Mouse (Mus musculus): Measurements from ENCODE around the gene Endov.

Gene Endov

GRCm38 (mm10) chr11:119490861-119491689 lies at the start of gene Endov:
Endov (plus strand) TSS chr11:119491347.
- in situ Hi-C loops (cut with MboI) = loop anchor here (10.0 kb wide), 1 partner anchor 414 kb away; no protein-coding TSS in a partner anchor

- in situ Hi-C loops (cut with MboI) = no loop called here
Measured at GRCm38 (mm10) chr11:119442199-119442598, 48.9 kb upstream of the Endov start.

DNA sequence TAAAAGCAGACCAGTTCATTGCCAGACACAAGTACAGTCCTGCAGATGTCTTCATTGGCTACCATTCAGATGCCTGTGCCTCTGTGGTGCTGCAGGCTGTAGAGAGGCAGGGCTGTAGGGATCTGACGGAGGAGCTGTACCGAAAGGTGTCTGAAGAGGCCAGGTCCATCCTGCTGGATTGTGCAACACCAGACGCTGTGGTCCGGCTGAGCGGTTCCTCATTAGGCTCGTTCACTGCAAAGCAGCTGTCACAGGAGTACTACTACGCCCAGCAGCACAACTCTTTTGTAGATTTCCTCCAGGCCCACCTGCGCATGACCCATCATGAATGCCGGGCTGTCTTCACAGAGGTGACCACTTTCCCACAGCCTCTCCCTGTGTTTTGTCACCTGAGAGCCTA lies 47.7 kb upstream of the Endov start:
- in situ Hi-C loops (cut with MboI) = no loop called here

DNA sequence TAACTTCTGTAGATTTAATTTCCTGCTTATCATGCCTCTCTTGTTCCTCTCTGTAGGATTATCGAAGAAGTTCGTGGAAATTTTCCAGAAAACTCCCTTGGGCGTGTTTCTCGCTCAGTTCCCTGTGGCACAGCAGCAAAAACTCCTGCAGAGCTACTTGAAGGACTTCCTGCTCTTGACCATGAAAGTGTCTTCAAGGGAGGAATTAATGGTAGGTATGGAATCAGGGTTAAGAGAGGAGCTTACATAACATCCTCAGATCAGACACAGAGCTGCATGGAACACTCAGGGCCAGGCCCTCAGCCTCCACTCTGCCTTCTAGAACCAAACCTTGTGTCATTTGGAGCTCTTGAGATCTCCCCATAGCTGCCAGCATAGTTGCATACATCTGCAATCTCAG lies 35.0 kb upstream of the Endov start:
- in situ Hi-C loops (cut with MboI) = no loop called here

- in situ Hi-C loops (cut with MboI) = no loop called here
Measured at GRCm38 (mm10) chr11:119477876-119478275, 13.3 kb upstream of the Endov start.

- in situ Hi-C loops (cut with MboI) = loop anchor here (10.0 kb wide), 1 partner anchor 413 kb away; no protein-coding TSS in a partner anchor
Measured at GRCm38 (mm10) chr11:119491690-119492087, 542 bp downstream of the Endov start.

GRCm38 (mm10) chr11:119492830-119493229 lies 1.7 kb downstream of the Endov start:
- in situ Hi-C loops (cut with MboI) = loop anchor here (10.0 kb wide), 1 partner anchor 412 kb away; no protein-coding TSS in a partner anchor

DNA sequence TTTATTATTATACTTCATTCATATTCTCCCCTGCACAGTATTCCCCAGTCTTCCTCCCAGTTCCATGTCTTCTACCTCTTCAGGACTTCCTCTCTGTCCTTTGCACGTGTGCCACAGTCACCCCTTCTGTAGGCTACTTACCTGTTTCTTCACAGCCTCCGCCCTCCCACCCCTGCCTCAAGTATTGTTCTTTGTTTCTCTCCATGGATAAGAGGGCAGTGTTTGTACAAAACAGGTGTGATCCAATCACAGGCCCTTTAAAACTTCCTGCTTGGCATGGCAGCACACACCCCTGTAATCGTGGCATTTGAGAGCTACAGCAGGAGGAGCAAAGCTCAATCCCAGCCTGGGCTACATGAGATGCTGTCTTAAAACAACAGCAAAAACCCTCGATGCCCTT lies 2.4 kb downstream of the Endov start:
- in situ Hi-C loops (cut with MboI) = loop anchor here (10.0 kb wide), 1 partner anchor 411 kb away; no protein-coding TSS in a partner anchor

GRCm38 (mm10) chr11:119496147-119496546 lies 5.0 kb downstream of the Endov start:
- in situ Hi-C loops (cut with MboI) = loop anchor here (10.0 kb wide), 1 partner anchor 409 kb away; no protein-coding TSS in a partner anchor

GRCm38 (mm10) chr11:119497451-119497850 lies 6.3 kb downstream of the Endov start:
- in situ Hi-C loops (cut with MboI) = loop anchor here (10.0 kb wide), 1 partner anchor 407 kb away; no protein-coding TSS in a partner anchor

- in situ Hi-C loops (cut with MboI) = loop anchor here (10.0 kb wide), 1 partner anchor 406 kb away; no protein-coding TSS in a partner anchor
Measured at GRCm38 (mm10) chr11:119499297-119499696, 8.2 kb downstream of the Endov start.

DNA sequence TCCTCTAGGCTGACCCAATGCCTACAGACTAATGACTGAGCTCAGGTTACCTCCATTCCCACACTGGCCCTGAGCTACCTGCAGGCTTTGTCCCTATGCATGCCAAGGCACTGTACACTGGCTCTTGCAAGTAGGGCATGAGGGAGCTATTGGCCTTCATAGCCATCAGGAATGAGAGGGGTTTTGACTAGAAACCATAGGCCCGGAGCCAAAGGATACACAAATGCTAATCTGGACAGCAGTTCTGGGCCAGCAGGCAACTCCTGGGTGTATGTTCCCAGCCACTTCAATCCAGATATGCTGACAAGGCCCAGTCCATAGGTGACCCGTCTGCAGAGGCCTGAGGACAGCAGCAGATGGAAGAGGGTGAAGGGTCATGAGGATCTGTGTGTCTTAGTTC lies 8.9 kb downstream of the Endov start:
- in situ Hi-C loops (cut with MboI) = loop anchor here (10.0 kb wide), 1 partner anchor 115 kb away; no protein-coding TSS in a partner anchor

- in situ Hi-C loops (cut with MboI) = loop anchor here (10.0 kb wide), 1 partner anchor 111 kb away; no protein-coding TSS in a partner anchor
Measured at GRCm38 (mm10) chr11:119503675-119504074, 12.5 kb downstream of the Endov start.

DNA sequence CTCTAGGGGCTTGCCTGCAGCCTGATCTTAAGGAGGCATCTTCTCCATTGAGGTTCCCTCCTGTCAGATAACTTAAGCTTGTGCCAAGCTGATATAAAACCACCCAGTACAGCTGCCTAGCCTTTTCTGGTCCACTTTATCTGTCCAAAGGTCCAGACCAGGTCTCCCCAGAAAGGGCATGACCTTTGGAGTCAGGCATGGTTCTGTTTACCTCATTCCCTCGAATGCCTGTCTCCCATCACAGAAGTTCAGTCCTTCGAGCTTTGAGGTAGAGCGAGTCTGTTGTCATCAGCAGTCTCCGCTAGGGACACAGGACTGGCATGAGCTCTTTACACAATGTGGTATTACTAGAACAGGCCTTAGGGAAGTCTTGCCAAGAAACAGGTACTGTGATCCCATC lies 15.2 kb downstream of the Endov start:
- in situ Hi-C loops (cut with MboI) = loop anchor here (10.0 kb wide), 1 partner anchor 108 kb away; no protein-coding TSS in a partner anchor

DNA sequence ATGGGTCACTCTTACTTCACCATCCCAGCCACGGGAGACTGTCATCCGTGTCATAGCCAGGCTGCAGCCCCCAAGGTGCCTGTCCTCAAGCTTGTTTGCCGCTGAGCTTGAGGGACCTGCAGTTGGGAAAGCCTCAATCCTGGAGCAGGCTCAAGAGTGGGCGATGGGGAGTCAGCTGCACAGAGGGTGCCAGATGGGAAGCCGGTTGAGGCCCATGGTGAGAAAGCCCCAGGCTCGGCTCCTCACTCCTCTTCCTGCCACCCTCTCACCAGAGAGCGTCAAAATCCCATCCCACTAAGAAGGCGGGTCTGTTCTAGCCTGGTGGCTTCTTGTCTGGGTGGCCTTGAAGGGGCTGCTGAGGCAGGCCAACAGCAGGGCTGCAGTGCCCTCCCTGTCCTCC lies 16.6 kb downstream of the Endov start:
- in situ Hi-C loops (cut with MboI) = loop anchor here (10.0 kb wide), 1 partner anchor 107 kb away; no protein-coding TSS in a partner anchor

GRCm38 (mm10) chr11:119509165-119509776 lies 18.1 kb downstream of the Endov start:
- in situ Hi-C loops (cut with MboI) = loop anchor here (10.0 kb wide), 1 partner anchor 106 kb away; no protein-coding TSS in a partner anchor

DNA sequence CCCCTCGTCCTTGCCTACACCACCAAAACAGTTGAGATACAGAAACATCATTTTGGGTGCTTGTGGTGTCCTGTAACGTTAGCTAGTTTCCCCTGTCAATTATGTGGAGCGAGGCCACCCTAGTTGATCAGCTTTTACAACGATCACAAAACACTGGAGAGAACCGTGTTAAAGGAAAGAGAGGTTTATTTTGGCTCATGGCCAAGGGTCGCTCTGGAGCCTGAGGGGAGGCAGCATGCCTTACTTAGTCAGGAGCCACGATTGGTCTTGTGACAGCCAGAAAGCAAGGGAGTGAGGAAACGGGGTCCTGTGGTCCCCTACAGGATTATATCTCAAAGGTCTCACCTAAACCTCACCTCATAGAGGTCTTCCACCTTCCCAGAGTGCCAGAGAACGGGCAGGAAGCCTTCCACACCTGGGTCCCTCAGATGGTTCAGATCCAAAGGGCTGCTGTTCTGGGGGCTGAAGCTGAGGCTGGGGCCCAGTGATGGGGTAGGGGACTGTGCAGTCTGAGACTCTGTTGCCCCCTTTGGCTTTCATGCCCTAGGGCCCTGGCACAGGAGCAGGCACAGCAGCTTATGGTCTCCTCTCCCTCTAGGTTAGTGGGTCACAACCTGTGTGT lies 22.0 kb downstream of the Endov start:
- in situ Hi-C loops (cut with MboI) = no loop called here

DNA sequence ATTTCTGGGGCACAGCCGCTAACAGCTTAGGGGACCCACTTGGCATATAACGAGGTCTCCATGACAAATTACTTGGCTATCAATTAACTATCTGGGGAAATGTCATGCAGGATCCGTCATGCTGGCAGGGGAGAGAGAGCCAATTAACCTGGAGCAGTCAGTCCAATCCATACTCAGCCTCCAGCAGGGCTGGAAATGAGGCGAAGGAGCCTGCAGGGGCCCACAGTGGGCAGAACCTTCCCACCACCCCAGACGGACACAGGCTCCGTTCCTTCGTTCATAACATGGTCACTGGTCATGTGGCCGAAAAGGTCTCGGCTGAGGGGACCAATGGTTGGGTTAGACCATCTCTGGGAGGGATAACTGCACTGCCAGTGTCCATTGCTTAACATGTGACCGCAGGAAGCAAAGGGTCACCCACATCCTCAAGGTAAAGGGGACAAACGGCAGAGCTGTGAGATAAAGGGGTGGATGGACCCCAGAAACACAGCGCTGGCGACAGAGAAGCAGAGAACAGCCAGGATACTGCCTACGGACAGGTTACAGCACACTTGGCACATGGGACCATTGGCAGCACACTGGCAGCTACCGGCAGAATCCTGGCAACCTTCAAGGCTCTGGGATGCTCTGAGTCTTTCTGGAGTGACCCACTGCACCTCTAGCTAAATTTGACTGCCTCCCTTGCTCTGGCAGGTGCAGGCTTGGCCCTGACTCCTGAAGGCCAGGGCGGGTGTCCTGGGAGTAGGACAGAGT lies 23.1 kb downstream of the Endov start:
- in situ Hi-C loops (cut with MboI) = no loop called here

GRCm38 (mm10) chr11:119514967-119515636 lies 24.0 kb downstream of the Endov start:
- in situ Hi-C loops (cut with MboI) = no loop called here

DNA sequence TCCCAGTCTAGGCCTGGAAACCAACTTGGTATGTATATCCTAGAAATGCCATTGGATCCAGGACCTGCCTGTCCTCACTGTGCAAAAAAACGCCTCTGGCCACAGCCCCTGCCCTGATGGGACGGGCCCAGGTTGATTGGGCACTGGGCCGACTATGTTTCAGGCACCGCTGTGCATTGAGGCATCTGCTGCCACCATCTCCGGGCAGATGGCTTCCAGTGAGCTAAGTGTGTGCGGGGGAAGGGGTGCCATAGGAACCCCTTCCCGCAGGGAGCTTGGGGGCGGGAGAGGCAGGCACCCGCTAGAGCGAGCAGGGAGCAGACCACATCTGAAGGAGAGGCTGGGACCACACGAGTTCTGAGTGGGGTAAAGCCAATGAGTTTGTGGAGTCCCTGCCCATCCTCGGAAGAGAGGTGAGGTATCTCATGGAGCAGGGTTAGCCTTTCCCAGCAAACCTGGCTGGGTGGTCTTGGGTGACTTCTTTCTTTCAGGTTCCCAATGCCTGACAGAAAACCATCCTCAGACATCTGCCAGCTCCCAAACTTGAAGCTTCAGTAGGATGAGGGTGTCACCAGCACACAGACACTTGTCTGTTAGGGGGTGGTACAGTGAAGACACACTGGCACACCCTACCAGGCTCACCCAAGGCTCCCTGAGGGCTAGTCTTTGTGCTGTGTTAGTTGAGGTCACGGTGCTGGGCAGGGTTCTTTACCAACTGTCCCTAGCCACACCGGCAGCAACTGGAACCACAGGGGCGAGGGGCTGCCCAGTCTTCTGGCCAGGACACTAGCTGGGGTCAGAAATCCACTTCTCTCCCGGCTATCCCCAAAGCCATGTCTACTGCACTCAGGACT lies 24.9 kb downstream of the Endov start:
- in situ Hi-C loops (cut with MboI) = no loop called here

All from mature B cell (primary cell).